Mouse (Mus musculus): ENCODE data around the gene Sept6. TPM values are rescaled to one million over a fixed set of nuclear protein-coding genes. Genes with fewer than 3 reads are reported as not detected.

Sept6 gene
- polyA plus RNA-seq, 1 experiment: 17.5 TPM

DNA sequence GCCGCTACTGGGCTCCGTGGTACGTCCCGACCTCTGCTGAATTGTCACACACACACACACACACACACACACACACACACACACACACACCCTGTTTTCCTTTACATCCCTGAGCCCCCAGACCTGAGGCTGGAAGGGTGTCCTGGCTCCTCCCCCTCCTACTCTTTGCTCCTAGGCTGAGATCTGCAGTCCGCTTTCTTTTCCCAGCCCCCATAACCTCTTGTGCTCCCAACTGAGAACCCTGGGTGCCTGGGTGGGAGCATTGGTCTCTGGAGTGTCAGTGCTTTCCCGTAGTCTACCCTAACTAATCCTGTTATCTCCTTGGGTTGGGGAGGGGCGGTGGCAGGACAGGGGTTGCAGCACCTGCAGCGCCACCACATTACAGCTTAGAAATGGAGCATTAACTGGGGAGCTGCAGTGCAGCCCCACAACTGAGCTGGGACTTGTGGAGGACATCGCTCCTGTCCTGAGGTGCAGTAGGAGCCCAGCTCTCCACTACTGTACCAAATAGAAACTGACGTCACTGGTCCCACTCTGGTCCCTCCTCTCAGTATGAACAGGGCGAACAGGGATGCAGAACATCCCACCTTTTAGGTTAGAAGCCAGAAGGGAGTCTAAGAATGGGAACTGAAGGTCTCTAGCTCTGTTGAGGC lies 1.7 kb downstream of the Sept6 start:
- no peak for TF ChIP-seq POLR2A (IDR thresholded peaks at IDR 0.05; ENCODE audit: borderline replicate concordance, control insufficient read depth, low read depth, low read length)
- TF ChIP-seq CTCF (IDR thresholded peaks at IDR 0.05; ENCODE audit: control insufficient read depth, insufficient read depth, low read length): no peak

DNA sequence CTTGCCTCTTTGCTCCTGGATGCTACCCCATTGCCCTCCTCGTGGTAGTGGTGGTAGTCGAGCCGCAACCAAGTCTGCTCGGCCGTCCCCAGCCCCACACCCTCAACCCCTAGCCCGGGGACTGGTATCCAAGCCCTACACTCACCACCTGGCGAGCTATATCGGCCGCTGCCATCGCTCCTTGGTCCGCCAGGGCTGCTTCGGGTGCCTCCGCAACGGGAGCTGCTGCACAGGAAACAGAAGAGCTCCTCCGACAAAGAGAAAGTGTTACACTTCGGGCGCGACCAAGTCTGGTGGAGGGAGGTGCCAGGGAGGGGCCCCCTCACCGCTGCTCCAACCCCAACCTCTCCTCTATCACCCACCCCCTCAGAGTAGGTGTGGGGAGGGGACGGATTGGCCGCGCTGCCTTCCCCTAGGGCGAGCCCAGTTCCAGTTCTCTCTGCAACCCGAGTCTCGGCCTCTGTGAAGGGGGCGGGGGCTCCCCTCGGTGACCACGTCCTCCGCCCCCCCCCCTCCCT lies 2.3 kb downstream of the Sept6 start:
- Histone ChIP-seq H3K27ac (ENCODE audit: control insufficient read depth, insufficient read depth, low read depth, low read length, poor library complexity) (peak overlapping the region; percentile 83), H3K4me3 (replicated peaks; ENCODE audit: control insufficient read depth, low read depth, low read length) (peak overlapping the region; percentile 78), H3K4me1 (ENCODE audit: control insufficient read depth, insufficient read depth, low read length) (peaks cover 3% of the 10 kb centered on the region)
- TF ChIP-seq CTCF (IDR thresholded peaks at IDR 0.05; ENCODE audit: control insufficient read depth, insufficient read depth, low read length) (no peak), POLR2A (IDR thresholded peaks at IDR 0.05; ENCODE audit: borderline replicate concordance, control insufficient read depth, low read depth, low read length) (peak; percentile 37; the same call in 1 of the 2 replicates)
- 10% methylated on average over 28 of the region's 29 CpGs for WGBS

More for the DNA sequence above, 1.7 kb downstream of the Sept6 start:
- WGBS: 28% methylated on average over 8 of the region's 11 CpGs
- Histone ChIP-seq H3K4me1 (ENCODE audit: control insufficient read depth, insufficient read depth, low read length) (peaks cover 3% of the 10 kb centered on the region), H3K4me3 (replicated peaks; ENCODE audit: control insufficient read depth, low read depth, low read length) (peak overlapping the region; percentile 78), H3K27ac (ENCODE audit: control insufficient read depth, insufficient read depth, low read depth, low read length, poor library complexity) (peak overlapping the region; percentile 83)

DNA sequence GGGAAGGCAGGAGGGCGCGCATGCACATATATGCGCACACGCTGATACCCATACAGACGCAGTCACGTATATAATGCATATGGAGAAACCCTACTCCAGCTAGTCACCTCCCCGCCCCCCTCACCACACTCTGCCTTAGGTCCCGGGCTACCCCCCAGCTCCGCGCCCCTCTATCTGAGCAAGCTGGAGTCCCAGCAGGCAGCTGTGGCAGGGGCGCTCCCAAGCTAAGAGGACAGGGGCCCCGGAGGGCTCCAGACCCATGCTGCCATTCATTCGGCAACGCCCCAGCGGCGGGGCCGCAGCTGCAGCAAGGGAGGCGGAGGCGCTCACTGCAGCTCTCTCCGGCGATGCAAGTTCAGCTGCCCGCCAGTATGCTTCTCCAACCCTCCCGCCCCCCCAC lies 2.8 kb downstream of the Sept6 start:
- WGBS: 10% methylated on average over 22 of the region's 23 CpGs
- no peak for TF ChIP-seq CTCF (IDR thresholded peaks at IDR 0.05; ENCODE audit: control insufficient read depth, insufficient read depth, low read length)
- TF ChIP-seq POLR2A (IDR thresholded peaks at IDR 0.05; ENCODE audit: borderline replicate concordance, control insufficient read depth, low read depth, low read length): no peak
- Histone ChIP-seq H3K27ac (ENCODE audit: control insufficient read depth, insufficient read depth, low read depth, low read length, poor library complexity) (no peak overlapping the region), H3K4me3 (replicated peaks; ENCODE audit: control insufficient read depth, low read depth, low read length) (peak overlapping the region; percentile 78), H3K4me1 (ENCODE audit: control insufficient read depth, insufficient read depth, low read length) (peaks cover 3% of the 10 kb centered on the region)

DNA sequence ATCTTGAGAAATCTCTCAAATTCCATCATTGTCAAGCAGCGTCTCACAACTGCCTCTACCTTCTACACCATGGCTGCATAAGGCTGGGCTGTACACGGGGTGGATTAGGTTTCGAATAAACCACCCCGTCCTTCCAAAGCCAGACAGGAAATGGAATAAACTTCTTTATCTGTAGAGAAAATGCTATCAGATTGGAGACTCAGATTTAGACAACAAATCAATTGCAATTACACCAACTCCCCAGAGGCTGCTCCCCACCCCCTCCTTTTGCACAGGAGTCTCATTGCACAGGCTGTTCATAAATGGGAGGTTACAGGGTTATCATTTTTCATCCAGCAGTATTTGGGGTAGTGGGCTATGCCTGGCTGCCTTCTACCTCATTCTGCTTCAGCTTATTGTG lies 3.7 kb downstream of the Sept6 start:
- Histone ChIP-seq H3K27ac (ENCODE audit: control insufficient read depth, insufficient read depth, low read depth, low read length, poor library complexity) (no peak overlapping the region), H3K4me1 (ENCODE audit: control insufficient read depth, insufficient read depth, low read length) (peaks cover 3% of the 10 kb centered on the region), H3K4me3 (replicated peaks; ENCODE audit: control insufficient read depth, low read depth, low read length) (no peak overlapping the region)
- TF ChIP-seq POLR2A (IDR thresholded peaks at IDR 0.05; ENCODE audit: borderline replicate concordance, control insufficient read depth, low read depth, low read length): no peak
- TF ChIP-seq CTCF (IDR thresholded peaks at IDR 0.05; ENCODE audit: control insufficient read depth, insufficient read depth, low read length): no peak
- 53% methylated on average over 4 of the region's 4 CpGs for WGBS

DNA sequence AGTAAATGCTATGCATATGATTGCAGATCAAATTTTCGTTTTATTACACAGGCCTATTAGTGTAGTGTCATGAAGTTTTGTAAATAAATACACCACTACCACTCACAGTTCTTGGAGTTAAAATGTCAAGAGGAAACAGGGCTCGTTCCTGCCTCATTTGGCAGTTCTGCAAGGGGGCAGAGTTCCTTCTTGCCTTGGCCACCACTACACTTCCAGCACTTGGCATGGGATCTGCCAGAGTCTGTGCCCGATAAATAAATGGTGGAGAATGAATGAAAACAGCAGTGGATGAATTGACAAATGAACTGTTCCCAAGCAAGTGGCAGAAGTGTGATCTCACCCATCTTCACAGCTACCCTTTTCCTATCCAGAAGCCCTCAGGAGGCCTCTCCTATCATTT lies 6.6 kb downstream of the Sept6 start:
- H3K4me3 ChIP-seq (replicated peaks; ENCODE audit: control insufficient read depth, low read depth, low read length): no peak overlapping the region
- H3K27ac ChIP-seq (ENCODE audit: control insufficient read depth, insufficient read depth, low read depth, low read length, poor library complexity): no peak overlapping the region
- TF ChIP-seq CTCF (IDR thresholded peaks at IDR 0.05; ENCODE audit: control insufficient read depth, insufficient read depth, low read length): no peak
- TF ChIP-seq POLR2A (IDR thresholded peaks at IDR 0.05; ENCODE audit: borderline replicate concordance, control insufficient read depth, low read depth, low read length): no peak
- H3K4me1 ChIP-seq (ENCODE audit: control insufficient read depth, insufficient read depth, low read length): no peaks in the 10 kb centered on the region; the same call in 1 of the 2 replicates
- 45% methylated on average over 3 of the region's 3 CpGs for WGBS

DNA sequence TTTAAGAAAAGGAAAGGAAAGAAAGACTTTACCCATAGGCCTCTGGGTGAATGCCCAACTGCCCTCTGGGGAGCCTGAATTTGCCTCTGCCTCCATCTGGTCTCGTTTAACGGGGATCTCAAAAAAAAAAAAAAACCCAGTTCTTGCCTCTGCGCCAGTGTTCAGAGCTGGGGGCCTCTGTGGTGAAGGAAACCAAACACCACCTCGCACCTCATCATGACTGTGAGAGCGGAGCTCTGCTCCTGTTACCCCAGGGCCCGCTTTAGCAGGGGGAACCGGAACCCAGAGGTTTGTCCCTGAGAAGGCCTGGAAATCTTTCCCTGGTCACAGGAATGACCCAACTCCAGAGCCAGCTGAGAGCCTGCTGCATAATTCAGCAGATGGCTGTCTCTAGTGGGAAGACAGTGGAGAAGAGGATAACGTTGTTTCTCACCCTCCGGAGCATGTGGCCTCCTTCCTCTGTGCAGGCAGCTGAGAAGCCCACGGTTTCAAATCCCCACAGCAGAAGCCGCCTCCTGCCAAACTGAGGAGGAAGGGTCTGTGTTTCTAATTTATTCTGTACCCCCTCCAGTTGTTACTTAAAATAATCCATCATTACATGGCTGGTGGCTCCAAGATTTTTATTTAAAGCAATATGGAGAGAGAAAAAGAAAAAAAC lies 7.8 kb downstream of the Sept6 start:
- no peak for TF ChIP-seq CTCF (IDR thresholded peaks at IDR 0.05; ENCODE audit: control insufficient read depth, insufficient read depth, low read length)
- TF ChIP-seq POLR2A (IDR thresholded peaks at IDR 0.05; ENCODE audit: borderline replicate concordance, control insufficient read depth, low read depth, low read length): no peak
- WGBS: 33% methylated on average over 11 of the region's 11 CpGs
- Histone ChIP-seq H3K27ac (ENCODE audit: control insufficient read depth, insufficient read depth, low read depth, low read length, poor library complexity) (peak overlapping the region; percentile 72), H3K4me3 (replicated peaks; ENCODE audit: control insufficient read depth, low read depth, low read length) (no peak overlapping the region), H3K4me1 (ENCODE audit: control insufficient read depth, insufficient read depth, low read length) (no peaks in the 10 kb centered on the region; the same call in 1 of the 2 replicates)

DNA sequence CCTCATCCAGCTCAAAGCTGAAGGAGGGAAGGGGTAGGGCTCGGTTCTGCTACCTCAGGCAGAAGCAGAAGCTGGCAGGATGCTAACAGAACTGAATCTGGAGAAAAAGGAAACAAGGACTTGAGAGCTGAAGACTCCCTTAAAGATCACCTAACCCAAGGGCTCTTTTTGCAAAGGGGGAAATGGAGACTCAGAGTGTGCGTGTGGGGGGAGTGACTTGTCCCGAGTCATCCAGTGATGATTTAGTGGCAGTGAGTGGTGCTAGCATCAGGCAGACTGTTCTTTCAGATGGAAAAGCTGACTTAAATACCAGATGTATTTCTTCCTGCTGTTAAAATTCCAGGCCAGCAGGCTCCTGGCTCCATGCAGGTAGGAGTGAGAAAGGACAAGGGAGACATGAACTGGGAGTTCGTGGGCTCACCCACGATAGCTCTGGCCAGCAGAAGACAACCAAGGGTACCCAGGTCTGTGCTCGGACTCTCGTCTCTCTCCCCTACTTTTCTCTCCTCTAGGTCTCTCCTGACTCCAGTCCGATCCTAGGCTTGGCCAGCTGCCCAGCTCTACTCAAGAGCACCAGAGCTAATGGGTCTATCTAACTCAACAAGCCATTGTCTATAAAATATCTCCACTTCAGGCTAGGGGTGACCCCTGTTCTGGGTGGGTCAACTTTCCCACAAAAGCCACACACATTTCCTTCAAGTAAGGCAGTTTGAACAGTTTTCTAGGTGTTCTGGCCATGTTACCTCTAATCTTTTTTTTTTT lies 8.5 kb downstream of the Sept6 start:
- Histone ChIP-seq H3K27ac (ENCODE audit: control insufficient read depth, insufficient read depth, low read depth, low read length, poor library complexity) (peak overlapping the region; percentile 55), H3K4me1 (ENCODE audit: control insufficient read depth, insufficient read depth, low read length) (no peaks in the 10 kb centered on the region; the same call in 1 of the 2 replicates), H3K4me3 (replicated peaks; ENCODE audit: control insufficient read depth, low read depth, low read length) (no peak overlapping the region)
- TF ChIP-seq POLR2A (IDR thresholded peaks at IDR 0.05; ENCODE audit: borderline replicate concordance, control insufficient read depth, low read depth, low read length): no peak
- no peak for TF ChIP-seq CTCF (IDR thresholded peaks at IDR 0.05; ENCODE audit: control insufficient read depth, insufficient read depth, low read length)
- WGBS: 34% methylated on average over 8 of the region's 8 CpGs

All from bone marrow, adult 2 months (tissue).